In the genomic region with DNA sequence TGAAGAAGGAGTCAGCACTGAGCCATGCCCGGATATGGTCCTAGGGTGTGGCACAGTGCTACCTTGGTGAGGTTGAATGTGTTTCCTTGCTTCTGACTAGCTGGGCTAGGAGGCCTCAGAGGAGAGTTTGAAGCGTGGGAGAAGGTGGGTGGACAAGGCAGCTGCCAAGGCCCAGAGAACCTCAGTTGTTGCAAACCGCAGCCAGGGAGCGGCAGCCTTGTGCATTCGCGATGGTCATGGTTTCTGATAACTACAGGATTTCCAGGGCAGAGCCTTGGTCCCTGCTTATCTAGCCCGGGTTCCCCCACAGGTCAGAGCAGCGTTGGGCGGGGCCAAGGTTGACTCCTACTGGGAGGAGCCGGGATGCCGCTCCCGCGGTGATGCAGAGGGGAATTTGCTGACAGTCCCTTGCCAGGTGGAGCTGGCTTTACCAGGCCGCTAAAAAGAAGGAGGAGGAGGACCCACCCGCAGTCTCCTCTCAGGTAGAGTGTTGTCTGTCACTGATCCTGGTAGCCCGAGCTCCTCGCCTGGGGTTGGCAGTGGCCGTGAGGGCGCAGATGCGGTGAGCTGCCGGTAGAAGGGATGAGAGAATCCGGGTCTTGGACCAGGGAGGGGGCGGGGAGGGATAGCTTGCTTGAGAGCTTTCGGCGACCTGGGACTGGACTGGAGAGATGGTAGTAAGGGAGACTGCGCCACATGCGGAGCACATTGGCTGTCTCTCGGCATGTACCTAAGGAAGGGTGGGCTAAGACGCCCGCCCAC, we compare ENCODE assay signal across 8 mouse cellular contexts. TPM values are rescaled to one million over a fixed set of nuclear protein-coding genes. Genes with fewer than 3 reads are reported as not detected.
DNase-seq lines count a peak whose midpoint lies in the region; ATAC-seq lines count a peak whose summit lies in the region.

No protein-coding gene starts in this region.

- peaks cover 20% of the 10 kb centered on the region for H3K27me3 ChIP-seq in kidney, embryonic 16.5 days (ENCODE audit: insufficient read depth, low read length)
- H3K27me3 ChIP-seq in forebrain, embryonic 16.5 days (replicated peaks; ENCODE audit: control insufficient read depth, insufficient read depth, low read length): no peaks in the 10 kb centered on the region
- peaks cover 8% of the 10 kb centered on the region; the same call in 1 of the 2 replicates for H3K27me3 ChIP-seq in stomach, embryonic 16.5 days (ENCODE audit: control insufficient read depth, insufficient read depth, low read length)

- H3K4me1 ChIP-seq in kidney, embryonic 16.5 days (ENCODE audit: insufficient read depth, low read length): peaks cover 10% of the 10 kb centered on the region; the same call in 1 of the 2 replicates
- H3K4me1 ChIP-seq in forebrain, embryonic 16.5 days (replicated peaks; ENCODE audit: control insufficient read depth, insufficient read depth, low read length): peaks cover 12% of the 10 kb centered on the region
- H3K4me1 ChIP-seq in stomach, embryonic 16.5 days (ENCODE audit: control insufficient read depth, insufficient read depth, low read length): no peaks in the 10 kb centered on the region

- H3K9me3 ChIP-seq in kidney, embryonic 16.5 days (ENCODE audit: low read length): no peaks in the 10 kb centered on the region
- no peaks in the 10 kb centered on the region for H3K9me3 ChIP-seq in forebrain, embryonic 16.5 days (ENCODE audit: control insufficient read depth, low read length)
- H3K9me3 ChIP-seq in stomach, embryonic 16.5 days (replicated peaks; ENCODE audit: control insufficient read depth, low read length): no peaks in the 10 kb centered on the region

- H3K9ac ChIP-seq in kidney, embryonic 16.5 days (replicated peaks; ENCODE audit: low read length): no peak overlapping the region; the same call in 1 of the 2 replicates
- H3K9ac ChIP-seq in forebrain, embryonic 16.5 days (replicated peaks; ENCODE audit: low read depth, low read length): peak overlapping the region; percentile 68
- no peak overlapping the region for H3K9ac ChIP-seq in stomach, embryonic 16.5 days (ENCODE audit: low read length)

- no peak for DNase-seq in kidney, adult 8-10 months
- DNase-seq in cerebellum, adult 18-20 months: peak; percentile 85 to 90
- peak; percentile 51 for DNase-seq in layer of hippocampus, adult 11-12 months (ENCODE audit: low spot score)
- no peak for DNase-seq in gastrocnemius, postnatal 4 days (ENCODE audit: low spot score in 2 of 2)

- 2% methylated on average over 30 of the region's 30 CpGs for WGBS in kidney, embryonic 16.5 days
- 3% methylated on average over 30 of the region's 30 CpGs for WGBS in forebrain, embryonic 16.5 days
- WGBS in stomach, embryonic 16.5 days: 3% methylated on average over 30 of the region's 30 CpGs

- no peaks in the 10 kb centered on the region for H3K36me3 ChIP-seq in kidney, embryonic 16.5 days (ENCODE audit: insufficient read depth, low read length)
- H3K36me3 ChIP-seq in forebrain, embryonic 16.5 days (ENCODE audit: control insufficient read depth, insufficient read depth): no peaks in the 10 kb centered on the region
- no peaks in the 10 kb centered on the region for H3K36me3 ChIP-seq in stomach, embryonic 16.5 days (ENCODE audit: control insufficient read depth, insufficient read depth, low read length)

- no peak overlapping the region for H3K27ac ChIP-seq in kidney, embryonic 16.5 days (ENCODE audit: low read length)
- 0 out of 2 replicates have a peak overlapping the region, but pooled peaks have one; percentile 13 for H3K27ac ChIP-seq in forebrain, embryonic 16.5 days (ENCODE audit: low read length)
- peak overlapping the region; percentile 5; the same call in 1 of the 2 replicates for H3K27ac ChIP-seq in stomach, embryonic 16.5 days (ENCODE audit: low read length)

- H3K4me3 ChIP-seq in kidney, embryonic 16.5 days (ENCODE audit: low read length): peak overlapping the region; percentile 20
- H3K4me3 ChIP-seq in forebrain, embryonic 16.5 days (replicated peaks; ENCODE audit: low read length): peak overlapping the region; percentile 55
- peak overlapping the region; percentile 21; the same call in 1 of the 2 replicates for H3K4me3 ChIP-seq in stomach, embryonic 16.5 days (replicated peaks; ENCODE audit: low read length)

- 0 out of 2 replicates have a peak, but pooled peaks have one; percentile 27 for ATAC-seq in kidney, embryonic 16.5 days (ENCODE audit: low FRiP score, low TSS enrichment)
- peak; percentile 64 for ATAC-seq in forebrain, embryonic 16.5 days
- peak; percentile 72 for ATAC-seq in megakaryocyte-erythroid progenitor cell, adult 5-6 weeks (replicated peaks; ENCODE audit: low FRiP score, low TSS enrichment, poor library complexity, severe bottlenecking)
- ATAC-seq in stomach, embryonic 16.5 days (ENCODE audit: insufficient read depth, low FRiP score): peak; percentile 69; the same call in 1 of the 2 replicates

- H3K4me2 ChIP-seq in kidney, embryonic 16.5 days (replicated peaks; ENCODE audit: low read depth, low read length): peak overlapping the region; percentile 46
- H3K4me2 ChIP-seq in forebrain, embryonic 16.5 days (ENCODE audit: low read length): peak overlapping the region; percentile 64
- peak overlapping the region; percentile 37 for H3K4me2 ChIP-seq in stomach, embryonic 16.5 days (ENCODE audit: low read depth, low read length)

RNA-seq across cellular contexts. Expression of a gene that starts 5.2 kb away (rescaled TPM):
- polyA plus RNA-seq in kidney, embryonic 16.5 days (2015; fragmentation: Nextera tagmentation; extraction: Ambion mirVana): 0.04 and 0.30 TPM in 2 replicates
- 6.4 and 11.2 TPM in 2 replicates for polyA plus RNA-seq in forebrain, embryonic 16.5 days (2015; fragmentation: Nextera tagmentation; extraction: Ambion mirVana)
- total RNA-seq in megakaryocyte-erythroid progenitor cell, adult 5-6 weeks (2014; fragmentation: Nextera tagmentation): not detected in 2 replicates
- total RNA-seq in megakaryocyte-erythroid progenitor cell, adult 5-6 weeks (2017): not detected in 2 replicates
- 1.2 and 2.1 TPM in 2 replicates for polyA plus RNA-seq in stomach, embryonic 16.5 days (2015; fragmentation: Nextera tagmentation; extraction: Ambion mirVana)
- under 1 TPM; 0.10 to 0.16 TPM for total RNA-seq in gastrocnemius, postnatal 4 days (2021)

RNA-seq across cellular contexts. Expression of a gene that starts 36.1 kb away (rescaled TPM):
- polyA plus RNA-seq in kidney, embryonic 16.5 days (2015; fragmentation: Nextera tagmentation; extraction: Ambion mirVana): 0.14 TPM in 1 of 2 replicates, not detected in the other
- 5.2 and 9.4 TPM in 2 replicates for polyA plus RNA-seq in forebrain, embryonic 16.5 days (2015; fragmentation: Nextera tagmentation; extraction: Ambion mirVana)
- total RNA-seq in megakaryocyte-erythroid progenitor cell, adult 5-6 weeks (2014; fragmentation: Nextera tagmentation): not detected in 2 replicates
- total RNA-seq in megakaryocyte-erythroid progenitor cell, adult 5-6 weeks (2017): not detected in 2 replicates
- polyA plus RNA-seq in stomach, embryonic 16.5 days (2015; fragmentation: Nextera tagmentation; extraction: Ambion mirVana): 0.43 and 0.91 TPM in 2 replicates
- total RNA-seq in gastrocnemius, postnatal 4 days (2021): not detected

Comparison
In these comparisons a context has a peak if more than half of its experiments do, and no peak if none do; other contexts are left out.
1. DNase-seq: peak in cerebellum, adult 18-20 months (2 of 2) and layer of hippocampus, adult 11-12 months (single experiment); none in kidney, adult 8-10 months (0 of 2) and gastrocnemius, postnatal 4 days (0 of 2).
2. Peak in every context shown above with its lines, with median percentiles within 50 percentile points of each other: ATAC-seq, H3K4me2 ChIP-seq and H3K4me3 ChIP-seq.